Mouse (Mus musculus): ENCODE data around the gene Fscn1.

Fscn1 gene

GRCm38 (mm10) chr5:142959576-142960556 is at the start of gene Fscn1:
TSS of gene Fscn1 (plus strand) at chr5:142960343.
- peak in 1 of 2 experiments; percentile 69 for DNase-seq (ENCODE audit: low spot score in 2 of 2)

GRCm38 (mm10) chr5:142911629-142912028 is 48.5 kb upstream of the Fscn1 start:
- DNase-seq (ENCODE audit: low spot score in 2 of 2): no peak

GRCm38 (mm10) chr5:142912320-142912719 is 47.8 kb upstream of the Fscn1 start:
- DNase-seq (ENCODE audit: low spot score in 2 of 2): no peak

- no peak for DNase-seq (ENCODE audit: low spot score in 2 of 2)
Measured at GRCm38 (mm10) chr5:142912739-142913138, 47.4 kb upstream of the Fscn1 start.

- DNase-seq (ENCODE audit: low spot score in 2 of 2): no peak
Measured at GRCm38 (mm10) chr5:142915231-142915630, 44.9 kb upstream of the Fscn1 start.

- DNase-seq (ENCODE audit: low spot score in 2 of 2): no peak
Measured at GRCm38 (mm10) chr5:142916593-142916992, 43.5 kb upstream of the Fscn1 start.

- DNase-seq (ENCODE audit: low spot score in 2 of 2): no peak
Measured at GRCm38 (mm10) chr5:142917402-142917801, 42.7 kb upstream of the Fscn1 start.

GRCm38 (mm10) chr5:142920311-142921073 is 39.7 kb upstream of the Fscn1 start:
- DNase-seq (ENCODE audit: low spot score in 2 of 2): peak; percentile 84 to 92

- no peak for DNase-seq (ENCODE audit: low spot score in 2 of 2)
Measured at GRCm38 (mm10) chr5:142921074-142921459, 39.1 kb upstream of the Fscn1 start.

GRCm38 (mm10) chr5:142922251-142922650 is 37.9 kb upstream of the Fscn1 start:
- no peak for DNase-seq (ENCODE audit: low spot score in 2 of 2)

- no peak for DNase-seq (ENCODE audit: low spot score in 2 of 2)
Measured at GRCm38 (mm10) chr5:142923781-142924180, 36.4 kb upstream of the Fscn1 start.

GRCm38 (mm10) chr5:142924336-142924959 is 35.7 kb upstream of the Fscn1 start:
- no peak for DNase-seq (ENCODE audit: low spot score in 2 of 2)

GRCm38 (mm10) chr5:142926204-142926939 is 33.8 kb upstream of the Fscn1 start:
- DNase-seq (ENCODE audit: low spot score in 2 of 2): peak; percentile 44 to 55

- DNase-seq (ENCODE audit: low spot score in 2 of 2): no peak
Measured at GRCm38 (mm10) chr5:142926940-142927228, 33.3 kb upstream of the Fscn1 start.

- no peak for DNase-seq (ENCODE audit: low spot score in 2 of 2)
Measured at GRCm38 (mm10) chr5:142927341-142927930, 32.7 kb upstream of the Fscn1 start.

GRCm38 (mm10) chr5:142928749-142929399 is 31.3 kb upstream of the Fscn1 start:
- peak; percentile 83 to 84 for DNase-seq (ENCODE audit: low spot score in 2 of 2)

GRCm38 (mm10) chr5:142929400-142929752 is 30.8 kb upstream of the Fscn1 start:
- DNase-seq (ENCODE audit: low spot score in 2 of 2): no peak

GRCm38 (mm10) chr5:142931241-142931745 is 28.9 kb upstream of the Fscn1 start:
- DNase-seq (ENCODE audit: low spot score in 2 of 2): no peak

- DNase-seq (ENCODE audit: low spot score in 2 of 2): peak; percentile 83 to 87
Measured at GRCm38 (mm10) chr5:142932084-142932685, 28.0 kb upstream of the Fscn1 start.

- no peak for DNase-seq (ENCODE audit: low spot score in 2 of 2)
Measured at GRCm38 (mm10) chr5:142932731-142933130, 27.4 kb upstream of the Fscn1 start.

Data from spleen, postnatal 10 days (tissue).